Mouse (Mus musculus) CH12.LX (cell line): ENCODE results near the gene Tmx2. TPM values are rescaled to one million over a fixed set of nuclear protein-coding genes. Genes with fewer than 3 reads are reported as not detected.
A peak's percentile ranks its signal among the peaks of the same experiment; 100 is the strongest.

ENCODE experiments used
- DNase-seq: peaks from one replicate; pipeline ENCODE4 v3.0.0-alpha.2; 2013; ENCODE audit errors: extremely low read depth
- H3K27ac ChIP-seq: 2 replicates; pipeline ENCODE4 v1.5.1; 2012; ENCODE audit warnings: low read depth, mild to moderate bottlenecking, control low read depth, moderate library complexity; ENCODE audit not compliant: insufficient read depth
- H3K27me3 ChIP-seq: replicated peaks from 2 replicates; pipeline ENCODE3; 2012; ENCODE audit warnings: inconsistent platforms
- H3K36me3 ChIP-seq, 2 experiments: replicated peaks in 1 of 2; 2 replicates each; pipeline versions ENCODE3 to v1.6.1; 2012; ENCODE audit warnings: inconsistent platforms in 1 of 2, low read length in 1 of 2, mild to moderate bottlenecking in 1 of 2, mixed read lengths in 1 of 2, moderate library complexity in 1 of 2; ENCODE audit not compliant: control insufficient read depth in 1 of 2, insufficient read depth in 1 of 2
- H3K4me1 ChIP-seq, 2 experiments: 2 replicates each; pipeline ENCODE4 v1.6.1; 2012; ENCODE audit warnings: inconsistent platforms in 1 of 2, moderate library complexity in 1 of 2; ENCODE audit not compliant: insufficient read depth in 2 of 2, control insufficient read depth in 1 of 2
- H3K4me2 ChIP-seq: 2 replicates; pipeline ENCODE4 v1.6.1; 2012; ENCODE audit warnings: low read depth, mild to moderate bottlenecking, control low read depth; ENCODE audit not compliant: poor library complexity, insufficient read depth, severe bottlenecking
- H3K4me3 ChIP-seq, 3 experiments: fragments of 150-350 bp in 1 of 3; sonication (generic) in 1 of 3; replicated peaks in 1 of 3; 2 replicates each; pipeline versions ENCODE3 to v1.5.1; 2011 to 2012; ENCODE audit warnings: low read depth in 2 of 3, low read length in 2 of 3, mild to moderate bottlenecking in 2 of 3, moderate library complexity in 2 of 3, control low read depth in 1 of 3, improper control_type of control experiment in 1 of 3, inconsistent platforms in 1 of 3, mixed read lengths in 1 of 3; ENCODE audit not compliant: poor library complexity in 1 of 3
- H3K79me2 ChIP-seq: replicated peaks from 2 replicates; pipeline ENCODE4 v1.6.1; 2012; ENCODE audit warnings: mild to moderate bottlenecking, moderate library complexity; ENCODE audit not compliant: control insufficient read depth, poor library complexity, insufficient read depth, severe bottlenecking; ENCODE audit errors: extremely low read depth
- H3K9ac ChIP-seq: 2 replicates; pipeline ENCODE4 v1.6.1; 2012; ENCODE audit warnings: low read depth, mild to moderate bottlenecking, control low read depth, moderate library complexity; ENCODE audit not compliant: insufficient read depth
- H3K9me3 ChIP-seq: replicated peaks from 2 replicates; pipeline ENCODE3; 2012; ENCODE audit warnings: low read length, inconsistent platforms, mixed read lengths
- BHLHE40 ChIP-seq: IDR thresholded peaks from 2 replicates; pipeline ENCODE4 v1.6.1; 2011; ENCODE audit warnings: mild to moderate bottlenecking, low read depth, low read length, improper control_type of control experiment
- CHD1 ChIP-seq: IDR thresholded peaks from 2 replicates; pipeline ENCODE4 v1.6.1; 2012; ENCODE audit warnings: low read depth, low read length, improper control_type of control experiment, inconsistent platforms
- E2F4 ChIP-seq: IDR thresholded peaks from 2 replicates; pipeline ENCODE4 v1.6.1; 2011; ENCODE audit warnings: low read depth, low read length, improper control_type of control experiment; ENCODE audit not compliant: insufficient replicate concordance
- ELF1 ChIP-seq: IDR thresholded peaks from 2 replicates; pipeline ENCODE4 v1.6.1; 2014; ENCODE audit warnings: low read depth, mild to moderate bottlenecking, inconsistent platforms, low read length, improper control_type of control experiment
- EP300 ChIP-seq: IDR thresholded peaks from 2 replicates; pipeline ENCODE4 v1.6.1; 2011; ENCODE audit warnings: low read length, improper control_type of control experiment
- ETS1 ChIP-seq: conservative IDR thresholded peaks from 2 replicates; pipeline ENCODE4 v1.6.1; 2012; ENCODE audit warnings: low read depth, mild to moderate bottlenecking, inconsistent platforms, low read length, improper control_type of control experiment, moderate library complexity
- GABPA ChIP-seq: IDR thresholded peaks from 2 replicates; pipeline ENCODE4 v1.6.1; 2012; ENCODE audit warnings: low read depth, low read length, improper control_type of control experiment, inconsistent platforms; ENCODE audit not compliant: insufficient replicate concordance
- HCFC1 ChIP-seq: IDR thresholded peaks from 2 replicates; pipeline ENCODE4 v1.6.1; 2012; ENCODE audit warnings: low read depth, mild to moderate bottlenecking, inconsistent platforms, low read length, improper control_type of control experiment
- JUN ChIP-seq: IDR thresholded peaks from 2 replicates; pipeline ENCODE4 v1.6.1; 2011; ENCODE audit warnings: low read depth, mild to moderate bottlenecking, low read length, improper control_type of control experiment, moderate library complexity; ENCODE audit not compliant: insufficient read depth
- JUND ChIP-seq: conservative IDR thresholded peaks from 2 replicates; pipeline ENCODE4 v1.6.1; 2011; ENCODE audit warnings: low read depth, low read length, improper control_type of control experiment
- MAFK ChIP-seq: IDR thresholded peaks from 2 replicates; pipeline ENCODE4 v1.6.1; 2011; ENCODE audit warnings: low read length, improper control_type of control experiment; ENCODE audit not compliant: insufficient replicate concordance
- MAX ChIP-seq: IDR thresholded peaks from 2 replicates; pipeline ENCODE4 v1.6.1; 2011; ENCODE audit warnings: low read length, improper control_type of control experiment
- MAZ ChIP-seq: IDR thresholded peaks from 2 replicates; pipeline ENCODE4 v1.6.1; 2012; ENCODE audit warnings: low read depth, mild to moderate bottlenecking, inconsistent platforms, low read length, improper control_type of control experiment, moderate library complexity
- MEF2A ChIP-seq: IDR thresholded peaks from 2 replicates; pipeline ENCODE4 v1.6.1; 2014; ENCODE audit warnings: low read depth, mild to moderate bottlenecking, inconsistent platforms, low read length, improper control_type of control experiment, borderline replicate concordance
- MXI1 ChIP-seq: IDR thresholded peaks from 2 replicates; pipeline ENCODE4 v1.6.1; 2011; ENCODE audit warnings: mild to moderate bottlenecking, low read depth, low read length, improper control_type of control experiment
- PAX5 ChIP-seq: IDR thresholded peaks from 2 replicates; pipeline ENCODE4 v1.6.1; 2012; ENCODE audit warnings: low read length, inconsistent platforms, mixed read lengths
- POLR2A ChIP-seq: IDR thresholded peaks from 2 replicates; pipeline ENCODE4 v1.6.1; 2011; ENCODE audit warnings: low read depth, mild to moderate bottlenecking, improper control_type of control experiment, low read length
- POLR2AphosphoS2 ChIP-seq: IDR thresholded peaks from 2 replicates; pipeline ENCODE4 v1.6.1; 2011; ENCODE audit warnings: low read depth, low read length, improper control_type of control experiment
- RAD21 ChIP-seq: IDR thresholded peaks from 2 replicates; pipeline ENCODE4 v1.6.1; 2011; ENCODE audit warnings: low read depth, mild to moderate bottlenecking, low read length, improper control_type of control experiment, moderate library complexity
- SIN3A ChIP-seq: IDR thresholded peaks from 2 replicates; pipeline ENCODE4 v1.6.1; 2012; ENCODE audit warnings: low read length, improper control_type of control experiment, inconsistent platforms
- TBP ChIP-seq: conservative IDR thresholded peaks from 2 replicates; pipeline ENCODE4 v1.6.1; 2011; ENCODE audit warnings: low read depth, low read length, improper control_type of control experiment
- UBTF ChIP-seq: IDR thresholded peaks from 2 replicates; pipeline ENCODE4 v1.6.1; 2012; ENCODE audit warnings: low read depth, mild to moderate bottlenecking, inconsistent platforms, low read length, improper control_type of control experiment, moderate library complexity
- USF2 ChIP-seq: conservative IDR thresholded peaks from 2 replicates; pipeline ENCODE4 v1.6.1; 2011; ENCODE audit warnings: low read depth, low read length, improper control_type of control experiment
- ZC3H11A ChIP-seq: IDR thresholded peaks from 2 replicates; pipeline ENCODE4 v1.6.1; 2012; ENCODE audit warnings: low read depth, mild to moderate bottlenecking, inconsistent platforms, low read length, improper control_type of control experiment
- dilution Hi-C: fragments of 300-500 bp; cut with MboI; formaldehyde crosslinking; loops from 2 replicates; pipeline ENCODE4 v1.14.3; 2020; ENCODE audit warnings: low sequenced_read_pairs; ENCODE audit not compliant: extremely low pct_unique_long_range_greater_than_20kb, extremely low pct_ligation_motif_present
- in situ Hi-C: fragments of 300-500 bp; cut with MboI; formaldehyde crosslinking; loops from 3 replicates; pipeline ENCODE4 v1.14.3; 2019; ENCODE audit warnings: low sequenced_read_pairs, low pct_ligation_motif_present, low pct_unique_long_range_greater_than_20kb, mixed read lengths
- polyA plus RNA-seq: library from polyadenylated mRNA; unstranded; fragments of >175 nt; gene quantifications from 2 replicates; pipeline ENCODE4 v1.2.1, GENCODE M21; 2012; ENCODE audit warnings: low read depth; ENCODE audit not compliant: insufficient read length
- total RNA-seq, 2 experiments: library from RNA; depleted of rRNA; stranded (reverse); fragments of 300-350 nt in 1 of 2; fragments of >200 nt in 1 of 2; gene quantifications; 2 replicates each; pipeline ENCODE4 v1.2.3; 2012 to 2014

The Tmx2 gene
- total and polyA plus RNA-seq, 3 experiments: 68.1 to 76.5 (median 70.4) TPM

DNA sequence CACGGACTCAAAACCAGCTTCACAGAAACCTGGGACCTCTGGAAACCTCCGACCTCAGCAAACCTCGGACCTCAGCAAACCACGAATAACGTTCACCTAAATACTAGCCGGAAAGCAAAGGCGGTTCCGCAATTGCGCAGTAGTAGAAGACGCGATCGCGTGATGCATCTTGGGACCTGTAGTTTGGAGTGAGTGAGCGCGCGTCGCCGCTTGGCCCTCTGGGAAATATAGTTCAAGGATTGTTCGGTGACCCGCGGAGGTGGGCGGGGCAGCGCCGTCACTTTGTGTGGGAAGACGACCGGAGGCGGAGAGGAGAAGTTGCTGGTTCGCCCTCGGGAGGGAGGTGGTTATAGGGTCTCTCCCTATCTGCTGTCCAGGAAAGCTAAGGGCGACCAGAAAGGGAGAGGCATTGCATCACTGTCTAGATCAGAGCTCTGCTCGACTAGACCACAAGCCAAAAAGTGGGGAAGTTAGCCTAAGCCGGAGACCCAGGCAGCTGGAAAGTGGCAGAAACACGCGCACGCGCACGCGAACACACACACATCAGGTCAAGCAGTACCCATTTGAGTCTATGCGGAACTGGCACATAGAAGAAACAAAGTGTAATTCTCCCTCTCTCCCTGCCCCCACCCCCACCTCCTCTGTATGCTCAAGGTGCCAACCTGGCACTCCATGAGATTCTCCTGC lies 48.4 kb upstream of the Tmx2 start, which contains the start of gene Clp1 (continued):
- TF ChIP-seq JUN (peak; percentile 14; the same call in 1 of the 2 replicates), TBP (peak; percentile 89), UBTF (no peak), JUND (no peak), E2F4 (peak; percentile 82; the same call in 1 of the 2 replicates), ZC3H11A (no peak), USF2 (no peak), MXI1 (peak; percentile 71), POLR2A (peak; percentile 98), MAX (0 out of 2 replicates have a peak, but pooled peaks have one; percentile 68), POLR2AphosphoS2 (peak; percentile 90), ETS1 (peak; percentile 41; the same call in 1 of the 2 replicates), EP300 (no peak; the same call in 1 of the 2 replicates), GABPA (peak; percentile 78; the same call in 1 of the 2 replicates), MEF2A (0 out of 2 replicates have a peak, but pooled peaks have one; percentile 63), ELF1 (peak; percentile 99), MAFK (no peak)

DNA sequence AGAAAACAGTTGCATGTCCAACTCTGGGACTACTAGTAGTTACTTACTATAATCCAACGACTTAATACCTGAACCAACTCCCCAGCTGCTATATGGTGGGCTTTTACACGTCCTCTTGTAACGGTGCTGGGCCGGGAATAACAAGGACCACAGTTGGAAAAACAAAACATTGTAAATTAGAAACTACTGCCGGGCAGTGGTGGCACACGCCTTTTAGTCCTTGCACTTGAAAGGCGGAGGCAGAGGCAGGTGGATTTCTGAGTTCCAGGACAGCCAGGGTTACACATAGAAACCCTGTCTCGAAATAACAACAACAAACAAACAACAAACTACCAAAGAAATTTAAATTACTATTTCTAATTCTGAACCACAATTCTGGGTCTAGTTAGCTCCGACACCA lies 47.8 kb upstream of the Tmx2 start:
- Histone ChIP-seq H3K9me3 (no peaks in the 10 kb centered on the region), H3K27ac (no peak overlapping the region), H3K4me1 (peaks cover 8 to 33% of the 10 kb centered on the region in 2 experiments), H3K27me3 (no peaks in the 10 kb centered on the region), H3K4me3 (peak overlapping the region; percentile 62 to 69 (median 68)), H3K9ac (peak overlapping the region; percentile 96), H3K36me3 (peaks cover 16 to 36% of the 10 kb centered on the region in 2 experiments), H3K79me2 (peaks cover 30% of the 10 kb centered on the region)
- no peak for DNase-seq
- TF ChIP-seq RAD21: no peak
- TF ChIP-seq MAZ: no peak
- TF ChIP-seq UBTF: no peak
- no peak for TF ChIP-seq SIN3A
- no peak for TF ChIP-seq POLR2AphosphoS2
- TF ChIP-seq HCFC1: no peak
- TF ChIP-seq CHD1: no peak
- no peak for TF ChIP-seq BHLHE40
- TF ChIP-seq PAX5: no peak
- TF ChIP-seq, all 38 proteins: peak for 0
- in situ Hi-C loops (no loop called here), dilution Hi-C loops (no loop called here)
- H3K4me2 ChIP-seq: peak overlapping the region; percentile 95
